Mouse (Mus musculus): Measurements from ENCODE around the gene Fxyd3. TPM values are rescaled to one million over a fixed set of nuclear protein-coding genes. Genes with fewer than 3 reads are reported as not detected.
A peak's percentile ranks its signal among the peaks of the same experiment; 100 is the strongest.

Gene Fxyd3
- total and polyA plus RNA-seq, 3 experiments: not detected

- TF ChIP-seq ZMIZ1 (IDR thresholded peaks at IDR 0.05; ENCODE audit: low read depth, low read length) (no peak), TCF12 (IDR thresholded peaks at IDR 0.05; ENCODE audit: low read depth, low read length) (0 out of 2 replicates have a peak, but pooled peaks have one; percentile 28), MAX (IDR thresholded peaks at IDR 0.05; ENCODE audit: low read length) (no peak), MYC (IDR thresholded peaks at IDR 0.05; ENCODE audit: low read depth, low read length) (no peak), GABPA (IDR thresholded peaks at IDR 0.05; ENCODE audit: low read depth, low read length) (no peak), RCOR1 (IDR thresholded peaks at IDR 0.05; ENCODE audit: low read depth, low read length) (peak; percentile 76), HCFC1 (IDR thresholded peaks at IDR 0.05; ENCODE audit: low read depth, low read length) (no peak), E2F4 (IDR thresholded peaks at IDR 0.05; ENCODE audit: borderline replicate concordance, low read depth, low read length) (no peak), ETS1 (IDR thresholded peaks at IDR 0.05; ENCODE audit: low read depth, low read length) (no peak), MXI1 (IDR thresholded peaks at IDR 0.05; ENCODE audit: low read depth, low read length) (no peak), KAT2A (conservative IDR thresholded peaks at IDR 0.05; ENCODE audit: low read depth, low read length) (no peak), ELF1 (IDR thresholded peaks at IDR 0.05; ENCODE audit: low read depth, low read length) (no peak), RAD21 (IDR thresholded peaks at IDR 0.05; ENCODE audit: low read depth, low read length) (no peak), UBTF (IDR thresholded peaks at IDR 0.05; ENCODE audit: borderline replicate concordance, insufficient read depth, low read depth, low read length) (no peak), CTCF (IDR thresholded peaks at IDR 0.05 in 2 of 3, conservative IDR thresholded peaks at IDR 0.05 in 1 of 3; ENCODE audit: control insufficient read depth in 1 of 3, insufficient read depth in 1 of 3, low read depth in 2 of 3, low read length in 3 of 3, poor library complexity in 1 of 3, severe bottlenecking in 1 of 3) (no peak), MAFK (IDR thresholded peaks at IDR 0.05; ENCODE audit: borderline replicate concordance, low read depth, low read length) (no peak), SMC3 (IDR thresholded peaks at IDR 0.05; ENCODE audit: low read depth, low read length) (no peak), SIN3A (IDR thresholded peaks at IDR 0.05; ENCODE audit: low read length) (no peak), NELFE (IDR thresholded peaks at IDR 0.05; ENCODE audit: low read depth, low read length) (no peak), POLR2AphosphoS2 (IDR thresholded peaks at IDR 0.05; ENCODE audit: low read length) (no peak), TBP (IDR thresholded peaks at IDR 0.05; ENCODE audit: low read depth, low read length) (no peak), MYB (IDR thresholded peaks at IDR 0.05; ENCODE audit: low read depth, low read length) (no peak), USF2 (IDR thresholded peaks at IDR 0.05; ENCODE audit: borderline replicate concordance in 1 of 2, insufficient read depth in 1 of 2, low read depth in 1 of 2, low read length in 2 of 2) (no peak), EP300 (IDR thresholded peaks at IDR 0.05; ENCODE audit: low read depth in 1 of 2, low read length in 2 of 2) (peak in 1 of 2 experiments; percentile 28; a peak in 1 of 4 replicates), ZNF384 (IDR thresholded peaks at IDR 0.05; ENCODE audit: low read depth, low read length) (no peak), ZKSCAN1 (IDR thresholded peaks at IDR 0.05; ENCODE audit: low read depth, low read length) (no peak), MEF2A (IDR thresholded peaks at IDR 0.05; ENCODE audit: extremely low read depth, insufficient replicate concordance, low read depth, low read length, poor library complexity, severe bottlenecking) (no peak), TAL1 (IDR thresholded peaks at IDR 0.05; ENCODE audit: low read length) (no peak), GATA1 (IDR thresholded peaks at IDR 0.05; ENCODE audit: low read depth, low read length) (peak; percentile 54), MAZ (IDR thresholded peaks at IDR 0.05; ENCODE audit: low read depth, low read length) (no peak), USF1 (IDR thresholded peaks at IDR 0.05; ENCODE audit: low read depth, low read length) (no peak), ZC3H11A (IDR thresholded peaks at IDR 0.05; ENCODE audit: low read depth, low read length) (no peak), CHD2 (IDR thresholded peaks at IDR 0.05; ENCODE audit: low read length) (no peak), POLR2A (IDR thresholded peaks at IDR 0.05; ENCODE audit: control insufficient read depth in 1 of 2, insufficient read depth in 1 of 2, low read depth in 1 of 2, low read length in 2 of 2, poor library complexity in 1 of 2) (no peak), NRF1 (IDR thresholded peaks at IDR 0.05; ENCODE audit: insufficient read depth, low read depth, low read length, poor library complexity, severe bottlenecking) (no peak)
- Histone ChIP-seq H3K27ac (ENCODE audit: control insufficient read depth, low read depth, low read length) (0 out of 2 replicates have a peak overlapping the region, but pooled peaks have one; percentile 19), H3K9me3 (replicated peaks; ENCODE audit: insufficient read depth, low read length) (no peaks in the 10 kb centered on the region), H3K9ac (ENCODE audit: control insufficient read depth, low read depth, low read length, poor library complexity, severe bottlenecking) (no peak overlapping the region), H3K4me1 (ENCODE audit: control insufficient read depth in 1 of 2, insufficient read depth in 2 of 2, low read length in 2 of 2) (peaks cover 7 to 37% of the 10 kb centered on the region in 2 experiments), H3K4me3 (ENCODE audit: control insufficient read depth in 1 of 2, insufficient read depth in 1 of 2, low read depth in 2 of 2, low read length in 2 of 2) (no peak overlapping the region; a peak in 1 of 4 replicates), H3K36me3 (ENCODE audit: control insufficient read depth in 1 of 2, insufficient read depth in 2 of 2, low read length in 2 of 2) (peaks cover 0 to 18% of the 10 kb centered on the region in 2 experiments; a peak in 2 of 4 replicates), H3K27me3 (ENCODE audit: control insufficient read depth in 1 of 2, insufficient read depth in 2 of 2, low read length in 2 of 2) (no peaks in the 10 kb centered on the region), H3K79me2 (ENCODE audit: control insufficient read depth, insufficient read depth, low read length, poor library complexity) (no peaks in the 10 kb centered on the region; the same call in 1 of the 2 replicates)
- DNase-seq (ENCODE audit: low read depth, low spot score): peak; percentile 53
Measured at GRCm38 (mm10) chr7:31040281-31041022, 36.1 kb downstream of the Fxyd3 start.

Measured in MEL (cell line).